Comparison of ENCODE assay signal across 9 mouse cellular contexts in genomic region chr8:84363428-84364134, GRCm38 (mm10). TPM values are rescaled to one million over a fixed set of nuclear protein-coding genes. Genes with fewer than 3 reads are reported as not detected.
DNase-seq lines count a peak whose midpoint lies in the region; ATAC-seq lines count a peak whose summit lies in the region.
"Had no signal": no experiment of that assay in that cellular context is flagged by ENCODE, and none has a peak within 500 bp of the region (broad histone marks: within the 10 kb centered on the region; RNA-seq: fewer than 3 reads in every experiment).

No protein-coding gene starts in this region.

- H3K4me2 ChIP-seq in kidney, embryonic 15.5 days, result no peak overlapping the region
- no peak overlapping the region for H3K4me2 ChIP-seq in liver, embryonic 11.5 days
- H3K4me2 ChIP-seq in neural tube, embryonic 15.5 days, result 0 out of 2 replicates have a peak overlapping the region, but pooled peaks have one; percentile 19
- H3K4me2 ChIP-seq: embryonic facial prominence, embryonic 15.5 days had no signal

- H3K27ac ChIP-seq in kidney, embryonic 15.5 days, result no peak overlapping the region
- H3K27ac ChIP-seq in liver, embryonic 11.5 days (ENCODE audit: low read depth, low read length), result no peak overlapping the region
- H3K27ac ChIP-seq in neural tube, embryonic 15.5 days (replicated peaks), result no peak overlapping the region
- H3K27ac ChIP-seq: embryonic facial prominence, embryonic 15.5 days had no signal

- no peaks in the 10 kb centered on the region for H3K36me3 ChIP-seq in kidney, embryonic 15.5 days
- H3K36me3 ChIP-seq in liver, embryonic 11.5 days (ENCODE audit: control insufficient read depth, insufficient read depth, low read length), result no peaks in the 10 kb centered on the region
- no peaks in the 10 kb centered on the region for H3K36me3 ChIP-seq in neural tube, embryonic 15.5 days
- H3K36me3 ChIP-seq: embryonic facial prominence, embryonic 15.5 days had no signal

- H3K9me3 ChIP-seq in kidney, embryonic 15.5 days (replicated peaks), result no peaks in the 10 kb centered on the region
- no peaks in the 10 kb centered on the region for H3K9me3 ChIP-seq in liver, embryonic 11.5 days (ENCODE audit: control insufficient read depth, low read length)
- H3K9me3 ChIP-seq in neural tube, embryonic 15.5 days (replicated peaks), result no peaks in the 10 kb centered on the region
- H3K9me3 ChIP-seq: embryonic facial prominence, embryonic 15.5 days had no signal

- peak; percentile 36 for DNase-seq in kidney, adult 11 months
- DNase-seq in cerebellum, adult 18-20 months, result peak; percentile 87 to 92
- peak; percentile 30 to 90 for DNase-seq in frontal cortex, adult 2 months (ENCODE audit: extremely low spot score in 1 of 2, low spot score in 1 of 2)
- peak; percentile 66 for DNase-seq in kidney, adult 9 months
- peak; percentile 59 for DNase-seq in liver, embryonic 11.5 days (ENCODE audit: low spot score)
- DNase-seq in testis, postnatal 14 days (ENCODE audit: low spot score), result peak; percentile 74

- H3K27me3 ChIP-seq in kidney, embryonic 15.5 days, result peaks cover 24% of the 10 kb centered on the region
- peaks cover 9% of the 10 kb centered on the region for H3K27me3 ChIP-seq in liver, embryonic 11.5 days (replicated peaks; ENCODE audit: control insufficient read depth, insufficient read depth, low read length)
- peaks cover 20% of the 10 kb centered on the region for H3K27me3 ChIP-seq in neural tube, embryonic 15.5 days (replicated peaks)

- ATAC-seq in kidney, embryonic 15.5 days (replicated peaks; ENCODE audit: low FRiP score), result no peak
- ATAC-seq in liver, embryonic 11.5 days (replicated peaks; ENCODE audit: low FRiP score), result no peak
- ATAC-seq in neural tube, embryonic 15.5 days (ENCODE audit: low FRiP score), result peak; percentile 69

- WGBS in kidney, embryonic 15.5 days, result 14% methylated on average over 23 of the region's 23 CpGs
- 14% methylated on average over 23 of the region's 23 CpGs for whole genome bisulfite sequencing in liver, embryonic 11.5 days
- 13% methylated on average over 23 of the region's 23 CpGs for WGBS in neural tube, embryonic 15.5 days

- no peak overlapping the region for H3K9ac ChIP-seq in kidney, embryonic 15.5 days
- H3K9ac ChIP-seq in liver, embryonic 11.5 days (ENCODE audit: low read depth, low read length), result no peak overlapping the region
- H3K9ac ChIP-seq in neural tube, embryonic 15.5 days (replicated peaks), result no peak overlapping the region
- H3K9ac ChIP-seq: embryonic facial prominence, embryonic 15.5 days had no signal

- H3K4me1 ChIP-seq in kidney, embryonic 15.5 days, result peaks cover 4% of the 10 kb centered on the region; the same call in 1 of the 2 replicates
- H3K4me1 ChIP-seq in liver, embryonic 11.5 days (replicated peaks; ENCODE audit: control insufficient read depth, insufficient read depth, low read length), result no peaks in the 10 kb centered on the region
- no peaks in the 10 kb centered on the region for H3K4me1 ChIP-seq in neural tube, embryonic 15.5 days
- H3K4me1 ChIP-seq: embryonic facial prominence, embryonic 15.5 days had no signal

- H3K4me3 ChIP-seq in kidney, embryonic 15.5 days (replicated peaks), result no peak overlapping the region
- no peak overlapping the region for H3K4me3 ChIP-seq in liver, embryonic 11.5 days (ENCODE audit: low read depth, low read length)
- no peak overlapping the region for H3K4me3 ChIP-seq in neural tube, embryonic 15.5 days (replicated peaks)
- H3K4me3 ChIP-seq: embryonic facial prominence, embryonic 15.5 days had no signal

RNA-seq across cellular contexts. Expression of gene Cacna1a, which starts 24.7 kb away (rescaled TPM):
- polyA plus RNA-seq in kidney, embryonic 15.5 days (2015; fragmentation: Nextera tagmentation; extraction: Ambion mirVana), result 2.2 and 4.0 TPM in 2 replicates
- 130 and 131 TPM in 2 replicates for polyA plus RNA-seq in frontal cortex, adult 2 months (2012; rRNA removed)
- polyA plus RNA-seq in liver, embryonic 11.5 days (2014; fragmentation: Nextera tagmentation; extraction: Ambion mirVana), result 1.1 and 1.8 TPM in 2 replicates
- polyA plus RNA-seq in neural tube, embryonic 15.5 days (2015; fragmentation: Nextera tagmentation; extraction: Ambion mirVana), result 18.3 and 23.6 TPM in 2 replicates

Comparison
In these comparisons a context has a peak if more than half of its experiments do, and no peak if none do; other contexts are left out.
1. DNase-seq: peak in every context shown above with its lines; median percentile 90 in cerebellum, adult 18-20 months; 74 in testis, postnatal 14 days; 66 in kidney, adult 9 months; 60 in frontal cortex, adult 2 months; 59 in liver, embryonic 11.5 days; 36 in kidney, adult 11 months.